Mouse (Mus musculus) CH12.LX (cell line): Measurements from ENCODE around the gene Il1rl2. TPM values are rescaled to one million over a fixed set of nuclear protein-coding genes. Genes with fewer than 3 reads are reported as not detected.

Experiments used
- DNase-seq: peaks from one replicate; pipeline ENCODE4 v3.0.0-alpha.2; 2013; ENCODE audit errors: extremely low read depth
- H3K27ac ChIP-seq: 2 replicates; pipeline ENCODE4 v1.5.1; 2012; ENCODE audit warnings: low read depth, mild to moderate bottlenecking, control low read depth, moderate library complexity; ENCODE audit not compliant: insufficient read depth
- H3K27me3 ChIP-seq: replicated peaks from 2 replicates; pipeline ENCODE3; 2012; ENCODE audit warnings: inconsistent platforms
- H3K36me3 ChIP-seq, 2 experiments: replicated peaks in 1 of 2; 2 replicates each; pipeline versions ENCODE3 to v1.6.1; 2012; ENCODE audit warnings: inconsistent platforms in 1 of 2, low read length in 1 of 2, mild to moderate bottlenecking in 1 of 2, mixed read lengths in 1 of 2, moderate library complexity in 1 of 2; ENCODE audit not compliant: control insufficient read depth in 1 of 2, insufficient read depth in 1 of 2
- H3K4me1 ChIP-seq, 2 experiments: 2 replicates each; pipeline ENCODE4 v1.6.1; 2012; ENCODE audit warnings: inconsistent platforms in 1 of 2, moderate library complexity in 1 of 2; ENCODE audit not compliant: insufficient read depth in 2 of 2, control insufficient read depth in 1 of 2
- H3K4me2 ChIP-seq: 2 replicates; pipeline ENCODE4 v1.6.1; 2012; ENCODE audit warnings: low read depth, mild to moderate bottlenecking, control low read depth; ENCODE audit not compliant: poor library complexity, insufficient read depth, severe bottlenecking
- H3K4me3 ChIP-seq, 3 experiments: fragments of 150-350 bp in 1 of 3; sonication (generic) in 1 of 3; replicated peaks in 1 of 3; 2 replicates each; pipeline versions ENCODE3 to v1.5.1; 2011 to 2012; ENCODE audit warnings: low read depth in 2 of 3, low read length in 2 of 3, mild to moderate bottlenecking in 2 of 3, moderate library complexity in 2 of 3, control low read depth in 1 of 3, improper control_type of control experiment in 1 of 3, inconsistent platforms in 1 of 3, mixed read lengths in 1 of 3; ENCODE audit not compliant: poor library complexity in 1 of 3
- H3K79me2 ChIP-seq: replicated peaks from 2 replicates; pipeline ENCODE4 v1.6.1; 2012; ENCODE audit warnings: mild to moderate bottlenecking, moderate library complexity; ENCODE audit not compliant: control insufficient read depth, poor library complexity, insufficient read depth, severe bottlenecking; ENCODE audit errors: extremely low read depth
- H3K9ac ChIP-seq: 2 replicates; pipeline ENCODE4 v1.6.1; 2012; ENCODE audit warnings: low read depth, mild to moderate bottlenecking, control low read depth, moderate library complexity; ENCODE audit not compliant: insufficient read depth
- H3K9me3 ChIP-seq: replicated peaks from 2 replicates; pipeline ENCODE3; 2012; ENCODE audit warnings: low read length, inconsistent platforms, mixed read lengths
- BHLHE40 ChIP-seq: IDR thresholded peaks from 2 replicates; pipeline ENCODE4 v1.6.1; 2011; ENCODE audit warnings: mild to moderate bottlenecking, low read depth, low read length, improper control_type of control experiment
- CHD2 ChIP-seq: IDR thresholded peaks from 2 replicates; pipeline ENCODE4 v1.6.1; 2011; ENCODE audit warnings: low read length, improper control_type of control experiment
- CTCF ChIP-seq, 2 experiments: IDR thresholded peaks in 1 of 2; conservative IDR thresholded peaks in 1 of 2; 2 replicates each; pipeline ENCODE4 v1.5.1; 2011 to 2012; ENCODE audit warnings: low read depth in 2 of 2, low read length in 2 of 2, improper control_type of control experiment in 1 of 2, inconsistent platforms in 1 of 2, mild to moderate bottlenecking in 1 of 2, moderate library complexity in 1 of 2
- E2F4 ChIP-seq: IDR thresholded peaks from 2 replicates; pipeline ENCODE4 v1.6.1; 2011; ENCODE audit warnings: low read depth, low read length, improper control_type of control experiment; ENCODE audit not compliant: insufficient replicate concordance
- ETS1 ChIP-seq: conservative IDR thresholded peaks from 2 replicates; pipeline ENCODE4 v1.6.1; 2012; ENCODE audit warnings: low read depth, mild to moderate bottlenecking, inconsistent platforms, low read length, improper control_type of control experiment, moderate library complexity
- GABPA ChIP-seq: IDR thresholded peaks from 2 replicates; pipeline ENCODE4 v1.6.1; 2012; ENCODE audit warnings: low read depth, low read length, improper control_type of control experiment, inconsistent platforms; ENCODE audit not compliant: insufficient replicate concordance
- MXI1 ChIP-seq: IDR thresholded peaks from 2 replicates; pipeline ENCODE4 v1.6.1; 2011; ENCODE audit warnings: mild to moderate bottlenecking, low read depth, low read length, improper control_type of control experiment
- NELFE ChIP-seq: IDR thresholded peaks from 2 replicates; pipeline ENCODE4 v1.6.1; 2011; ENCODE audit warnings: low read depth, low read length, improper control_type of control experiment
- NRF1 ChIP-seq: IDR thresholded peaks from 2 replicates; pipeline ENCODE4 v1.6.1; 2014; ENCODE audit warnings: low read depth, mild to moderate bottlenecking, inconsistent platforms, low read length, improper control_type of control experiment, moderate library complexity
- POLR2A ChIP-seq: IDR thresholded peaks from 2 replicates; pipeline ENCODE4 v1.6.1; 2011; ENCODE audit warnings: low read depth, mild to moderate bottlenecking, improper control_type of control experiment, low read length
- POLR2AphosphoS2 ChIP-seq: IDR thresholded peaks from 2 replicates; pipeline ENCODE4 v1.6.1; 2011; ENCODE audit warnings: low read depth, low read length, improper control_type of control experiment
- RCOR1 ChIP-seq: conservative IDR thresholded peaks from 2 replicates; pipeline ENCODE4 v1.6.1; 2012; ENCODE audit warnings: low read depth, mild to moderate bottlenecking, inconsistent platforms, low read length, improper control_type of control experiment
- SMC3 ChIP-seq: IDR thresholded peaks from 2 replicates; pipeline ENCODE4 v1.6.1; 2011; ENCODE audit warnings: low read depth, low read length, improper control_type of control experiment
- TCF12 ChIP-seq: IDR thresholded peaks from 2 replicates; pipeline ENCODE4 v1.6.1; 2014; ENCODE audit warnings: low read depth, mild to moderate bottlenecking, inconsistent platforms, low read length, improper control_type of control experiment
- USF1 ChIP-seq: IDR thresholded peaks from 2 replicates; pipeline ENCODE4 v1.6.1; 2014; ENCODE audit warnings: low read depth, mild to moderate bottlenecking, inconsistent platforms, low read length, improper control_type of control experiment
- dilution Hi-C: fragments of 300-500 bp; cut with MboI; formaldehyde crosslinking; loops from 2 replicates; pipeline ENCODE4 v1.14.3; 2020; ENCODE audit warnings: low sequenced_read_pairs; ENCODE audit not compliant: extremely low pct_unique_long_range_greater_than_20kb, extremely low pct_ligation_motif_present
- in situ Hi-C: fragments of 300-500 bp; cut with MboI; formaldehyde crosslinking; loops from 3 replicates; pipeline ENCODE4 v1.14.3; 2019; ENCODE audit warnings: low sequenced_read_pairs, low pct_ligation_motif_present, low pct_unique_long_range_greater_than_20kb, mixed read lengths
- polyA plus RNA-seq: library from polyadenylated mRNA; unstranded; fragments of >175 nt; gene quantifications from 2 replicates; pipeline ENCODE4 v1.2.1, GENCODE M21; 2012; ENCODE audit warnings: low read depth; ENCODE audit not compliant: insufficient read length
- total RNA-seq, 2 experiments: library from RNA; depleted of rRNA; stranded (reverse); fragments of 300-350 nt in 1 of 2; fragments of >200 nt in 1 of 2; gene quantifications; 2 replicates each; pipeline ENCODE4 v1.2.3; 2012 to 2014

The Il1rl2 gene
- total and polyA plus RNA-seq, 3 experiments, result not detected

DNA sequence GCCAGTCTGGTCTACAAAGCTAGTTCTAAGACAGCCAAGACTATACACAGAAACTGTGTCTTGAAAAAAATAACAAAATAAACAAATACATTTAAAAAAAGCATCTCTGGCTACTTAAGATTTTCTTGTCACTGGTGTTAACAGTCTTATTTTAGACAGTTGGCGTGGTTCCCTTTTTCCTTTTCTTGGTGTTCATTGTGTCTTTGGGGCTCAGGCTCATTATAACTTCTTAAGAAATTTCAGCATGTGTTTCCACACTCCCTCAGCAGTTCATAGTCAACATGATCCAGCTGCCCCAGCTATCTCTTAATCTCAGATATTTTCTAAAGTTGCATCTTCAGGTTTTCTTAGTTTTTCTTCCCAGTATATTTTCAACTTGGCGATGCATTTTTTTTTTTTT is 32.2 kb upstream of the Il1rl2 start:
- dilution Hi-C loops, result no loop called here
- in situ Hi-C loops, result no loop called here
- Histone ChIP-seq H3K4me3 (no peak overlapping the region), H3K4me1 (no peaks in the 10 kb centered on the region), H3K27ac (no peak overlapping the region), H3K9me3 (no peaks in the 10 kb centered on the region), H3K27me3 (no peaks in the 10 kb centered on the region), H3K79me2 (no peaks in the 10 kb centered on the region), H3K9ac (no peak overlapping the region), H3K36me3 (no peaks in the 10 kb centered on the region), H3K4me2 (no peak overlapping the region)
- DNase-seq, result no peak
- TF ChIP-seq ETS1 (no peak), NELFE (no peak), CHD2 (no peak), NRF1 (no peak), GABPA (no peak), POLR2AphosphoS2 (no peak), USF1 (no peak), CTCF (conservative IDR thresholded peaks at IDR 0.05 in 1 of 2, IDR thresholded peaks at IDR 0.05 in 1 of 2; ENCODE audit: low read depth in 2 of 2, low read length in 2 of 2) (no peak)

DNA sequence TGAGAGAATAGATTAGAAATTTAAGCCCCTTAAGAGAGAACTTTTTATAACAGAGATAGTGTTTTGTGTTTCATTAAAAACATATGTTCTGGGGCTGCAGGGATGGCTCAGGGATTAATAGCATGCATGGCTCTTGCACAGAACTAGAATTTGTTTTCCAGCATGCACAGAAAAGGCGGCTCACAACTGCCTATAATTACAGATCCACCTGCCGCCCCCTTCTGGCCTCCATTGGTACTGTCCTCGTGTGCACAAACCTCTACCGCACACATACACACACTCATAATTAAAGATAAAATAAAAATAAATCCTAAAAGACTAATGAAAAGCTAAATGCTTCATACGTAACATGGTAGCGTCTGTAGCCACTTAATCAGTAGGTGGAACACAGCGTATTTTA is 30.5 kb upstream of the Il1rl2 start:
- dilution Hi-C loops (no loop called here), in situ Hi-C loops (no loop called here)
- H3K27me3 ChIP-seq, result no peaks in the 10 kb centered on the region
- no peak for TF ChIP-seq RCOR1
- peak; percentile 9; the same call in 1 of the 2 replicates for TF ChIP-seq SMC3
- TF ChIP-seq CTCF (conservative IDR thresholded peaks at IDR 0.05 in 1 of 2, IDR thresholded peaks at IDR 0.05 in 1 of 2; ENCODE audit: low read depth in 2 of 2, low read length in 2 of 2), result peak; percentile 17 to 39; a peak in 2 of 4 replicates
- TF ChIP-seq BHLHE40, result no peak
- no peak for TF ChIP-seq GABPA
- TF ChIP-seq MXI1, result no peak
- no peaks in the 10 kb centered on the region for H3K9me3 ChIP-seq
- no peak overlapping the region for H3K9ac ChIP-seq
- no peaks in the 10 kb centered on the region for H3K79me2 ChIP-seq
- no peak overlapping the region for H3K4me3 ChIP-seq
- H3K27ac ChIP-seq, result no peak overlapping the region
- no peak for DNase-seq
- H3K4me2 ChIP-seq, result no peak overlapping the region
- no peaks in the 10 kb centered on the region for H3K4me1 ChIP-seq
- H3K36me3 ChIP-seq, result no peaks in the 10 kb centered on the region

DNA sequence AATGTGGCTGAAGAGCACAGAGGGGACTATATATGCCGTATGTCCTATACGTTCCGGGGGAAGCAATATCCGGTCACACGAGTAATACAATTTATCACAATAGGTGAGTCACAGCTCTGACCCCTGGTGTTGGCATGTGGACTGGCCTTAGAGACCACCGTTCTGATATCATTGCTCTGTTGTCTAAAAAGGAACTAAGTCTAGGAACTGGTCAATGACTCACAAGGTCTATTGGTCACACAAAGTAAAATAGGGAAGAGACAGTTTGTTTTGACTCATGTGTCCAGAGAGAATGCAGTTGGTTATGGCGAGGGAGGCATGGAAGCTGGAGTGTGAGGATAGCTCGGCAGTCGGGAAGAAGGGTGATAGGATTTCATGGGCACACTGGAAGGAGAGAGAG is 29.6 kb upstream of the Il1rl2 start:
- no peak overlapping the region for H3K4me2 ChIP-seq
- dilution Hi-C loops, result no loop called here
- TF ChIP-seq E2F4 (no peak), RCOR1 (no peak), BHLHE40 (no peak), POLR2A (no peak), TCF12 (no peak), CTCF (conservative IDR thresholded peaks at IDR 0.05 in 1 of 2, IDR thresholded peaks at IDR 0.05 in 1 of 2; ENCODE audit: low read depth in 2 of 2, low read length in 2 of 2) (no peak)
- TF ChIP-seq, all 38 proteins: peak for 0

More for the DNA sequence above, 29.6 kb upstream of the Il1rl2 start:
- no peak overlapping the region for H3K9ac ChIP-seq
- no peak for DNase-seq
- H3K36me3 ChIP-seq, result no peaks in the 10 kb centered on the region
- no peaks in the 10 kb centered on the region for H3K79me2 ChIP-seq
- in situ Hi-C loops, result no loop called here
- no peak overlapping the region for H3K27ac ChIP-seq
- H3K4me1 ChIP-seq, result no peaks in the 10 kb centered on the region
- H3K4me3 ChIP-seq, result no peak overlapping the region
- no peaks in the 10 kb centered on the region for H3K27me3 ChIP-seq
- H3K9me3 ChIP-seq, result no peaks in the 10 kb centered on the region
